Mouse (Mus musculus): ENCODE measurements at regions not wholly inside any gene's neighbourhood (a gene's known extent, or its start where the extent isn't known, plus 50 kb on each side); places are given as distances from the start of the nearest gene placed in this dataset.
A peak's percentile ranks its signal among the peaks of the same experiment; 100 is the strongest.

DNA sequence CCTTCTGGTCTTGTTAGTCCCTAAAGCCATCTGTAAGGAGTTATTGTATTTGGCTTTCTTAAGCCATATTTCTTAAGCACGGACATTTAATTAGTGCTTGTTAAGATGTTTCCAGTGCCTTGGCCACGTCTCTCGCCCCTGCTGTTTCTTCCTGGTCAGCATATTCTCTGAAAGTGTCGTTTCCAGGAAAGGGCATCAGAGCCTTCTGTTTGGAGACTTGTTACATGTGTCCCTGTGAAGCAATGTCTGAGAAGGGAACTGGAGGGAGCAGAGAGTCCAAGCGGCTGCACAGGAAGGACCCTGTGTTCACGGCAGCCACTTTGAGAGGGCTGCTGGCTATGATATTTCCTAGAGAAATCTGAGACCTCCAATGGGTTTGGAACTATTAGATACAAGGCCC is 320.7 kb downstream of the Mtx2 start:
- DNase-seq (ENCODE audit: low spot score) (no peak), ATAC-seq (replicated peaks; ENCODE audit: low FRiP score) (no peak)
- H3K27me3 ChIP-seq (replicated peaks; ENCODE audit: control insufficient read depth, insufficient read depth, low read length), result peaks cover 8% of the 10 kb centered on the region
- H3K9ac ChIP-seq (ENCODE audit: low read depth, low read length), result no peak overlapping the region
- H3K4me3 ChIP-seq (ENCODE audit: low read depth, low read length), result no peak overlapping the region
- no peak overlapping the region for H3K4me2 ChIP-seq
- H3K9me3 ChIP-seq (ENCODE audit: control insufficient read depth, low read length), result no peaks in the 10 kb centered on the region
- WGBS, result 56% methylated on average over 6 of the region's 6 CpGs
- H3K4me1 ChIP-seq (replicated peaks; ENCODE audit: control insufficient read depth, insufficient read depth, low read length), result no peaks in the 10 kb centered on the region
- H3K36me3 ChIP-seq (ENCODE audit: control insufficient read depth, insufficient read depth, low read length), result no peaks in the 10 kb centered on the region
- no peak overlapping the region for H3K27ac ChIP-seq (ENCODE audit: low read depth, low read length)

DNA sequence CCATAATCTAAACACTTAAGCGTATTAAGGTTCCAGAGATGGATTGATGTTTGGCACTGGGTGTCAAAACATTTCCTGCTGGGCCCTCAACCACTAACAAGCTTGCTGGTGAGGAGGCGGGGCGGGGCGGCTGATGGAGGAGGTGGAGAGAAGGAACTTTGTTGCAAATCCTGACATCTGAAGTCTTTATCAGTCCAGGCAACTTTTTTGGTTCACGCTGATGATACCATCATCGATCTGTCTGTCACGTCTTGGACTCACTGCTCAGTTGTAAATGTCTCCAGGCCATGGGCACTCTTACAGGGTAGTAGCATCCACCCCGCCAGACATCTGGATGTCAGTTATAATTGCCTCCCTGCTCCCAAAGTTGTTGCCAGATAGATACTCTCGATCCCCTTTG is 321.8 kb downstream of the Mtx2 start:
- no peak overlapping the region for H3K27ac ChIP-seq (ENCODE audit: low read depth, low read length)
- peaks cover 8% of the 10 kb centered on the region; the same call in 1 of the 2 replicates for H3K27me3 ChIP-seq (replicated peaks; ENCODE audit: control insufficient read depth, insufficient read depth, low read length)
- WGBS, result 55% methylated on average over 9 of the region's 9 CpGs
- no peak overlapping the region for H3K9ac ChIP-seq (ENCODE audit: low read depth, low read length)
- DNase-seq (ENCODE audit: low spot score), result no peak
- H3K4me1 ChIP-seq (replicated peaks; ENCODE audit: control insufficient read depth, insufficient read depth, low read length), result no peaks in the 10 kb centered on the region
- no peak for ATAC-seq (replicated peaks; ENCODE audit: low FRiP score)
- no peaks in the 10 kb centered on the region for H3K36me3 ChIP-seq (ENCODE audit: control insufficient read depth, insufficient read depth, low read length)
- H3K9me3 ChIP-seq (ENCODE audit: control insufficient read depth, low read length), result no peaks in the 10 kb centered on the region
- H3K4me3 ChIP-seq (ENCODE audit: low read depth, low read length), result no peak overlapping the region
- H3K4me2 ChIP-seq, result no peak overlapping the region

DNA sequence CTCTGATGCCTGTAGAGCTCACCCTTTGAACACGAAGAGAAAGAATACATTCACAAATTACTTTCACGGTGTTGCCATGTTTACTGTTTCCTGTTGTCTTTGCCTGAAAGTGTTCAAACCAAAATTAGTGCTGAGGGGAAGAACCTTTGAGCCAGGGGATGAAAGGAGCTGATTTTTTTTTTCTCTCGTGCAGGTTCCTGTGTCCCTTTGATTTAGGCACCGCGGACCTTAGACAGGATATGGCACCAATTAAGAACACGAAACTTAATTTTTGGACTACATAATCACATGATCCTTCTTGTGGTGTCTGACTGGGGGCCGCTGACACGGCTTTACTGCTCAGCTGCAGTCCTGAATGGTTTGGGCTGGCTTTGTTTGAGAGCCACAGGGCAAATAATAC is 322.4 kb downstream of the Mtx2 start:
- Histone ChIP-seq H3K9me3 (ENCODE audit: control insufficient read depth, low read length) (no peaks in the 10 kb centered on the region), H3K9ac (ENCODE audit: low read depth, low read length) (no peak overlapping the region), H3K27ac (ENCODE audit: low read depth, low read length) (no peak overlapping the region), H3K4me2 (no peak overlapping the region), H3K4me3 (ENCODE audit: low read depth, low read length) (no peak overlapping the region), H3K27me3 (replicated peaks; ENCODE audit: control insufficient read depth, insufficient read depth, low read length) (peaks cover 8% of the 10 kb centered on the region; the same call in 1 of the 2 replicates), H3K4me1 (replicated peaks; ENCODE audit: control insufficient read depth, insufficient read depth, low read length) (no peaks in the 10 kb centered on the region), H3K36me3 (ENCODE audit: control insufficient read depth, insufficient read depth, low read length) (no peaks in the 10 kb centered on the region)
- DNase-seq (ENCODE audit: low spot score) (no peak), ATAC-seq (replicated peaks; ENCODE audit: low FRiP score) (no peak)
- WGBS, result 60% methylated on average over 8 of the region's 8 CpGs

DNA sequence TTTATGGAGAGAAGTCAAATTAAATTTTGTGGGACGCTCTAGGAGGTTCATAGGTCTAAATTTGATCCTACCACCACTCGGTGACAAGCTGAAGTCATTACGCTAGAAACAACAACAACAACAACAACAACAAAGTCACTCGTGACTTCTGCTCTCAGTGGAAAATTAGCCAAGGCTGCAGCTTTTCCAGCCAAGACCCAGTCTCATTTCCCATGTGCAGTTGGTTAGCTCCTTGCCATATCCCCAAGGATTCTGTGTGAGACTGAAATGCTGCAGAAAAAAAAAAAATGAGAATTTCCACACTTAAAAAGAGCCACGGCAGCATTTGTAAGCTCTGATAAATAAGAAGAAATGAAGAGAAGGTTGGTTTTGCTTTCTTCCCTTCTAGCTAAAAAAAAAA is 323.4 kb downstream of the Mtx2 start:
- WGBS, result 82% methylated on average over 5 of the region's 5 CpGs
- DNase-seq (ENCODE audit: low spot score) (no peak), ATAC-seq (replicated peaks; ENCODE audit: low FRiP score) (no peak)
- H3K4me1 ChIP-seq (replicated peaks; ENCODE audit: control insufficient read depth, insufficient read depth, low read length), result no peaks in the 10 kb centered on the region
- H3K4me3 ChIP-seq (ENCODE audit: low read depth, low read length), result no peak overlapping the region
- H3K27ac ChIP-seq (ENCODE audit: low read depth, low read length), result no peak overlapping the region
- H3K4me2 ChIP-seq, result no peak overlapping the region
- H3K9me3 ChIP-seq (ENCODE audit: control insufficient read depth, low read length), result no peaks in the 10 kb centered on the region
- no peak overlapping the region for H3K9ac ChIP-seq (ENCODE audit: low read depth, low read length)
- peaks cover 3% of the 10 kb centered on the region; the same call in 1 of the 2 replicates for H3K27me3 ChIP-seq (replicated peaks; ENCODE audit: control insufficient read depth, insufficient read depth, low read length)
- no peaks in the 10 kb centered on the region for H3K36me3 ChIP-seq (ENCODE audit: control insufficient read depth, insufficient read depth, low read length)

DNA sequence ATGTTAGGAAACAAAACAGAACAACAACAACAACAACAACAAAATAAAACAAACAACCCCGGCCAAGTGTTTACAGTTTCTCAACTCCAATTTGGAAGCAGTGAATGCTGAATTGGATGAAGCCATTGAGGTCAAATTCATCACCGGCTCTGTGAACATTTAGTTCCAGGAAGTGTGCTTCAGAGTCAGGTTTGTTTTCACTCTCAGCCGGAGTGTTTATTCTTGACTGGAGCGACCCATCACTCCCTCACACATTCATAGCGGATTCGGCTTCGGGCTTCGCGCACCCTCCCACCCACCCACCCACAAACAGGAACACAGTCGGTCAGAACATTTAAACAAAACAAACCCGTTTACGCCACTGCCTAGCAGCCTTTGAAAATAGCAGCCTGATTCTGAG is 324.0 kb downstream of the Mtx2 start:
- Histone ChIP-seq H3K4me3 (ENCODE audit: low read depth, low read length) (no peak overlapping the region), H3K27me3 (replicated peaks; ENCODE audit: control insufficient read depth, insufficient read depth, low read length) (0 out of 2 replicates have a peak, but pooled peaks cover 2% of the 10 kb centered on the region), H3K27ac (ENCODE audit: low read depth, low read length) (no peak overlapping the region), H3K4me1 (replicated peaks; ENCODE audit: control insufficient read depth, insufficient read depth, low read length) (no peaks in the 10 kb centered on the region), H3K9ac (ENCODE audit: low read depth, low read length) (no peak overlapping the region), H3K9me3 (ENCODE audit: control insufficient read depth, low read length) (no peaks in the 10 kb centered on the region), H3K4me2 (0 out of 2 replicates have a peak overlapping the region, but pooled peaks have one; percentile 4), H3K36me3 (ENCODE audit: control insufficient read depth, insufficient read depth, low read length) (no peaks in the 10 kb centered on the region)
- DNase-seq (ENCODE audit: low spot score) (no peak), ATAC-seq (replicated peaks; ENCODE audit: low FRiP score) (no peak)
- WGBS, result 37% methylated on average over 12 of the region's 12 CpGs

DNA sequence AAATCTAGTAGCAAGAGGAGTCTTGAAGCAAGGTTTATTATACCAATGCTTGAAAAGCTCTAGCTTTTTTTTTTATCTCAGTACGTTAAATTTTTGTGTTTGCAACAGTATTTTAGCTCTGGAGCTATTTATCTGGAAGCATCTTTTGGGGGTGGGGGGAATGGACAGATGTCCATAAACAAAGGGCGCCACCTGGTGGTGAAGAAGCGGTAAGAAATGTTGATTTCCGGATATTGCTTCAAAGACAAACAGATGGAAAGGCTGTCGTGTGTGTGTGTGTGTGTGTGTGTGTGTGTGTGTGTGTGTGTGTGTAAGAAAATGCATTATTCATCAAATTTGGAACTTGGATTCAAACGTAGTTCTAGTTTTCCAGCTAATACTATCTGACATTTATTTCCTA is 325.4 kb downstream of the Mtx2 start:
- Histone ChIP-seq H3K4me2 (no peak overlapping the region), H3K4me1 (replicated peaks; ENCODE audit: control insufficient read depth, insufficient read depth, low read length) (no peaks in the 10 kb centered on the region), H3K9me3 (ENCODE audit: control insufficient read depth, low read length) (no peaks in the 10 kb centered on the region), H3K9ac (ENCODE audit: low read depth, low read length) (no peak overlapping the region), H3K27ac (ENCODE audit: low read depth, low read length) (no peak overlapping the region), H3K36me3 (ENCODE audit: control insufficient read depth, insufficient read depth, low read length) (no peaks in the 10 kb centered on the region), H3K4me3 (ENCODE audit: low read depth, low read length) (no peak overlapping the region), H3K27me3 (replicated peaks; ENCODE audit: control insufficient read depth, insufficient read depth, low read length) (0 out of 2 replicates have a peak, but pooled peaks cover 2% of the 10 kb centered on the region)
- ATAC-seq (replicated peaks; ENCODE audit: low FRiP score) (no peak), DNase-seq (ENCODE audit: low spot score) (no peak)
- WGBS, result 7% methylated on average over 6 of the region's 6 CpGs

DNA sequence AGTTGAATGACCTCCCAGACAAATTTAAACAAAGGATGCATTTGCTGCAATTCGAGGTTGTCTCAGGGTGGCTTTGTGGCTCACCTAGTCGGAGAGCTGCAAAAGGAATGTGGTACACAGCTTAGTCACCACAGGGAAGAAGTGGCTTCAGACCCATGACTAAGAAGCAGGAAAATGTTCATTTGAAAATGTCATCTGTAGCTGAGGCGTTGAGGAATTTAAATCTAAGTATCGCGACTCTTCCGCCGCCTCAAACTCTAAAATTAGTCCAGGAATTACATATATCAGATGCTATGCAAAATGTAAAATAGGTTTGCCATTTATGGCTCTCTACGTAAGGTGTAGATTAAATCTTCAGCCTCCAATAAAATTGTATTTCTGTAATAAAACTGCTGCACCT is 325.9 kb downstream of the Mtx2 start:
- DNase-seq (ENCODE audit: low spot score), result no peak
- H3K9ac ChIP-seq (ENCODE audit: low read depth, low read length), result no peak overlapping the region
- no peaks in the 10 kb centered on the region for H3K9me3 ChIP-seq (ENCODE audit: control insufficient read depth, low read length)
- H3K27ac ChIP-seq (ENCODE audit: low read depth, low read length), result no peak overlapping the region
- ATAC-seq (replicated peaks; ENCODE audit: low FRiP score), result no peak
- no peak overlapping the region for H3K4me3 ChIP-seq (ENCODE audit: low read depth, low read length)
- H3K4me1 ChIP-seq (replicated peaks; ENCODE audit: control insufficient read depth, insufficient read depth, low read length), result no peaks in the 10 kb centered on the region
- no peak overlapping the region for H3K4me2 ChIP-seq
- no peaks in the 10 kb centered on the region for H3K36me3 ChIP-seq (ENCODE audit: control insufficient read depth, insufficient read depth, low read length)
- 88% methylated on average over 8 of the region's 8 CpGs for WGBS
- H3K27me3 ChIP-seq (replicated peaks; ENCODE audit: control insufficient read depth, insufficient read depth, low read length), result 0 out of 2 replicates have a peak, but pooled peaks cover 2% of the 10 kb centered on the region

DNA sequence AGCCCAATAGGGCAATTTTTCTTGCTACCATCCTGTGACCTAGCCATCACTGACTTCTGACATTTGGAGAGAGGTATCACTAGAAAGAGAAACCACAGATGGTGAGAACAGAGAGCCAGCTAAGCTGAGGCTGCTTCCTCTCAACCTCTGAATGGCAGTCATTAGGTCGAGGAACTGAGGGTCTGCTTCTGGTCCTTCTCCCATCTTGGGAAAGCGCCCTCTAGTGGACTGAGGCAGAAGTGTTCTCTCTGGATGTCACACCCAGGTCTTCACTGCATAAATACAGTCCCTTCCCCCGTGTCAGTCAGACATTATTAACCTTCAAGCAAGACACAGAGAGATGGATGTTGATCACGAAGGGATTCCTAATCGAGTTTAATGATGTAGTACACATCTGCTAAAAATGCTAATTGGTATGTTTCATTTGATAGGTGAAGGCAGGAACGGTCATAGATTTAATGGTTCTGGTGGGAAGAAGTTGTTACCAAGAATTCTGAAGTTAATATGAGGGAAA is 326.9 kb downstream of the Mtx2 start:
- WGBS, result 24% methylated on average over 6 of the region's 6 CpGs
- DNase-seq (ENCODE audit: low spot score) (no peak), ATAC-seq (replicated peaks; ENCODE audit: low FRiP score) (no peak)
- H3K27me3 ChIP-seq (replicated peaks; ENCODE audit: control insufficient read depth, insufficient read depth, low read length), result 0 out of 2 replicates have a peak, but pooled peaks cover 2% of the 10 kb centered on the region
- no peaks in the 10 kb centered on the region for H3K9me3 ChIP-seq (ENCODE audit: control insufficient read depth, low read length)
- H3K9ac ChIP-seq (ENCODE audit: low read depth, low read length), result no peak overlapping the region
- H3K4me2 ChIP-seq, result no peak overlapping the region
- no peak overlapping the region for H3K27ac ChIP-seq (ENCODE audit: low read depth, low read length)
- no peaks in the 10 kb centered on the region for H3K4me1 ChIP-seq (replicated peaks; ENCODE audit: control insufficient read depth, insufficient read depth, low read length)
- H3K4me3 ChIP-seq (ENCODE audit: low read depth, low read length), result no peak overlapping the region
- no peaks in the 10 kb centered on the region for H3K36me3 ChIP-seq (ENCODE audit: control insufficient read depth, insufficient read depth, low read length)

DNA sequence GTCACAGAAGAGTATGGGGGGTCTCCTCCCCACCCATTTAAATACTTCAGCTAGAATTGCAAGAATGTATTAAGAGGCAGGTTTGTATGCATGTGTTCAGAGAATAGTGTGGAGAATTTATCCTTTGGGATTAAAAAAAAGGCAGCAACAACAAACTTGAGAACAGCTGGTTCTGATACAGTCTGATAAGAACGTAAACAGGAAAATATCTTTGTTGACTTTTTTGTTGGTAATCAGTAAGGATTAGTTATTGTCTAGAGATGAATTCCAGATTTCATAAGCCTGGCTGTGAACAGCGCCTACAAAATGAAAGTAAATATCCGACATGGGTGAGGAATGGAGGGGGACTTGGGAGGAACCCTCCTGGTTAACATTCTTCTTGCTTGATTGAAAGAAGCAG is 328.8 kb downstream of the Mtx2 start:
- Histone ChIP-seq H3K36me3 (ENCODE audit: control insufficient read depth, insufficient read depth, low read length) (no peaks in the 10 kb centered on the region), H3K27me3 (replicated peaks; ENCODE audit: control insufficient read depth, insufficient read depth, low read length) (0 out of 2 replicates have a peak, but pooled peaks cover 2% of the 10 kb centered on the region), H3K4me2 (no peak overlapping the region), H3K4me3 (ENCODE audit: low read depth, low read length) (no peak overlapping the region), H3K27ac (ENCODE audit: low read depth, low read length) (no peak overlapping the region), H3K9ac (ENCODE audit: low read depth, low read length) (no peak overlapping the region), H3K9me3 (ENCODE audit: control insufficient read depth, low read length) (no peaks in the 10 kb centered on the region), H3K4me1 (replicated peaks; ENCODE audit: control insufficient read depth, insufficient read depth, low read length) (no peaks in the 10 kb centered on the region)
- 63% methylated on average over 3 of the region's 3 CpGs for WGBS
- no peak for DNase-seq (ENCODE audit: low spot score)
- no peak for ATAC-seq (replicated peaks; ENCODE audit: low FRiP score)
